Mouse (Mus musculus): ENCODE results near the gene Notch1. TPM values are rescaled to one million over a fixed set of nuclear protein-coding genes. Genes with fewer than 3 reads are reported as not detected.

The Notch1 gene
- polyA plus RNA-seq, 1 experiment: 16.3 TPM

- Histone ChIP-seq H3K36me3 (ENCODE audit: control insufficient read depth, insufficient read depth) (no peaks in the 10 kb centered on the region), H3K27me3 (ENCODE audit: control insufficient read depth, insufficient read depth, insufficient read length) (no peaks in the 10 kb centered on the region), H3ac (ENCODE audit: control insufficient read depth, insufficient read length) (no peak overlapping the region), H3K4me2 (ENCODE audit: low read depth) (peak overlapping the region; percentile 76), H3K79me2 (ENCODE audit: control insufficient read depth, insufficient read depth) (no peaks in the 10 kb centered on the region), H3K4me3 (no peak overlapping the region)
- no peak for TF ChIP-seq MYOD1 (IDR thresholded peaks at IDR 0.05; ENCODE audit: control insufficient read depth in 1 of 3, insufficient read length in 2 of 3, low read depth in 2 of 3)
Observed at GRCm38 (mm10) chr2:26508661-26509060, 7.8 kb downstream of the Notch1 start.

- H3K4me3 ChIP-seq: no peak overlapping the region
- no peak for TF ChIP-seq USF1 (IDR thresholded peaks at IDR 0.05; ENCODE audit: low read depth)
- TF ChIP-seq MYOD1 (IDR thresholded peaks at IDR 0.05; ENCODE audit: control insufficient read depth in 1 of 3, insufficient read length in 2 of 3, low read depth in 2 of 3): no peak
- TF ChIP-seq MYOG (IDR thresholded peaks at IDR 0.05; ENCODE audit: control insufficient read depth in 1 of 3, insufficient read depth in 1 of 3, insufficient read length in 2 of 3, low read depth in 2 of 3): no peak
- TF ChIP-seq REST (IDR thresholded peaks at IDR 0.05; ENCODE audit: insufficient read depth, insufficient read length): no peak
- no peak for TF ChIP-seq CEBPB (IDR thresholded peaks at IDR 0.05; ENCODE audit: insufficient read depth, poor library complexity, severe bottlenecking)
- TF ChIP-seq SRF (IDR thresholded peaks at IDR 0.05; ENCODE audit: control insufficient read depth, insufficient read length, low read depth): no peak
- no peak for TF ChIP-seq POLR2AphosphoS2 (IDR thresholded peaks at IDR 0.05; ENCODE audit: insufficient read length, low read depth)
- no peak for TF ChIP-seq TCF3 (IDR thresholded peaks at IDR 0.05; ENCODE audit: insufficient read length, low read depth)
- TF ChIP-seq TCF12 (IDR thresholded peaks at IDR 0.05; ENCODE audit: insufficient read depth, poor library complexity, severe bottlenecking): no peak
- no peak for TF ChIP-seq POLR2A (IDR thresholded peaks at IDR 0.05; ENCODE audit: insufficient read length, low read depth)
- TF ChIP-seq MAX (IDR thresholded peaks at IDR 0.05; ENCODE audit: low read depth): no peak
- no peak for TF ChIP-seq E2F4 (IDR thresholded peaks at IDR 0.05; ENCODE audit: insufficient read depth)
- peak overlapping the region; percentile 76 for H3K4me2 ChIP-seq (ENCODE audit: low read depth)
- no peak overlapping the region for H3ac ChIP-seq (ENCODE audit: control insufficient read depth, insufficient read length)
- peaks cover 3% of the 10 kb centered on the region for H3K79me2 ChIP-seq (ENCODE audit: control insufficient read depth, insufficient read depth)
- no peaks in the 10 kb centered on the region for H3K36me3 ChIP-seq (ENCODE audit: control insufficient read depth, insufficient read depth)
- no peaks in the 10 kb centered on the region for H3K27me3 ChIP-seq (ENCODE audit: control insufficient read depth, insufficient read depth, insufficient read length)
Observed at GRCm38 (mm10) chr2:26507961-26508391, 8.5 kb downstream of the Notch1 start.

GRCm38 (mm10) chr2:26507481-26507886, 9.0 kb downstream of the Notch1 start:
- TF ChIP-seq E2F4 (IDR thresholded peaks at IDR 0.05; ENCODE audit: insufficient read depth) (no peak), MAX (IDR thresholded peaks at IDR 0.05; ENCODE audit: low read depth) (no peak), POLR2A (IDR thresholded peaks at IDR 0.05; ENCODE audit: insufficient read length, low read depth) (peak; percentile 30), POLR2AphosphoS2 (IDR thresholded peaks at IDR 0.05; ENCODE audit: insufficient read length, low read depth) (no peak)
- peaks cover 8% of the 10 kb centered on the region for H3K79me2 ChIP-seq (ENCODE audit: control insufficient read depth, insufficient read depth)
- H3K4me3 ChIP-seq: no peak overlapping the region
- H3K4me2 ChIP-seq (ENCODE audit: low read depth): peak overlapping the region; percentile 76
- no peaks in the 10 kb centered on the region for H3K36me3 ChIP-seq (ENCODE audit: control insufficient read depth, insufficient read depth)
- no peak overlapping the region for H3ac ChIP-seq (ENCODE audit: control insufficient read depth, insufficient read length)
- H3K27me3 ChIP-seq (ENCODE audit: control insufficient read depth, insufficient read depth, insufficient read length): no peaks in the 10 kb centered on the region

- TF ChIP-seq SRF (IDR thresholded peaks at IDR 0.05; ENCODE audit: control insufficient read depth, insufficient read length, low read depth) (no peak), REST (IDR thresholded peaks at IDR 0.05; ENCODE audit: insufficient read depth, insufficient read length) (no peak), MYOG (IDR thresholded peaks at IDR 0.05; ENCODE audit: control insufficient read depth in 1 of 3, insufficient read depth in 1 of 3, insufficient read length in 2 of 3, low read depth in 2 of 3) (no peak), MAX (IDR thresholded peaks at IDR 0.05; ENCODE audit: low read depth) (no peak), CEBPB (IDR thresholded peaks at IDR 0.05; ENCODE audit: insufficient read depth, poor library complexity, severe bottlenecking) (no peak), TCF3 (IDR thresholded peaks at IDR 0.05; ENCODE audit: insufficient read length, low read depth) (no peak), MYOD1 (IDR thresholded peaks at IDR 0.05; ENCODE audit: control insufficient read depth in 1 of 3, insufficient read length in 2 of 3, low read depth in 2 of 3) (no peak), TCF12 (IDR thresholded peaks at IDR 0.05; ENCODE audit: insufficient read depth, poor library complexity, severe bottlenecking) (no peak), POLR2AphosphoS2 (IDR thresholded peaks at IDR 0.05; ENCODE audit: insufficient read length, low read depth) (no peak), USF1 (IDR thresholded peaks at IDR 0.05; ENCODE audit: low read depth) (no peak), POLR2A (IDR thresholded peaks at IDR 0.05; ENCODE audit: insufficient read length, low read depth) (no peak), E2F4 (IDR thresholded peaks at IDR 0.05; ENCODE audit: insufficient read depth) (no peak)
- no peaks in the 10 kb centered on the region for H3K27me3 ChIP-seq (ENCODE audit: control insufficient read depth, insufficient read depth, insufficient read length)
- no peaks in the 10 kb centered on the region for H3K36me3 ChIP-seq (ENCODE audit: control insufficient read depth, insufficient read depth)
- peak overlapping the region; percentile 76 for H3K4me2 ChIP-seq (ENCODE audit: low read depth)
- peaks cover 12% of the 10 kb centered on the region for H3K79me2 ChIP-seq (ENCODE audit: control insufficient read depth, insufficient read depth)
- H3K4me3 ChIP-seq: no peak overlapping the region
- no peak overlapping the region for H3ac ChIP-seq (ENCODE audit: control insufficient read depth, insufficient read length)
Observed at GRCm38 (mm10) chr2:26506746-26507280, 9.7 kb downstream of the Notch1 start.

DNA sequence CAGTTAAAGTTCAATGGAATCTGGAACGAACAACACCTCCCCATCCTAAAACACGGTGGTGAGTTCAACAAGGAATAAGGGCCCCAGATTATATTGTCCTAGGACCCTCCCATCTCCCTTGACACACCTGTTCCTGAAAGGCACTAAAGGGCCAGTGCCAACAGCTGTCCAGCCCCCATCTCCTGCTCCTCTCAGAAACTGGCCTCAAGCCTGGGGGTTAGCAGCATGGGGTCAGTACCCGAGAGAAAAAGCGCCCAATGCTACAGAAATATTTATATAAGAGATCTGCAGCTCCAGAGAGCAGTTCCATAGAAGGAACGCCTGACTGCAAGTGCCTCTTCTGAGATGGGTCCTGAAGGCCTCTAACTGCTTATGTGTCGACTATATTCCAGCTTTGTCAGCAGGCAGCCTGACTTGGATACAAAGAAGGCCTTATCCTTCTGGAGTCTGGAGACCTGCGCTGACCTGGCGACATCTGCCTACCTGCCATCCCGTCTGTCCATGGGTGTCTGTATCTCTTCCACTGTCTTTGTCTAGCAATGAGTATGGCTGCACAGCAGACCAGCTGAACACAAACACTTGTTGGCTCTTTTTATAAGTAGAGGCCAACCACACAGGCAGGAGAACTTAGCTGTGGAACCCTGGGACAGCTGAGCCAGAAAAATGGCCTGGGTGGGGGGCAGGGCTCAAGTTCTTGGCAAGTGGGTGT, 11.5 kb downstream of the Notch1 start:
- Histone ChIP-seq H3K4me3 (no peak overlapping the region), H3K27me3 (ENCODE audit: control insufficient read depth, insufficient read depth, insufficient read length) (no peaks in the 10 kb centered on the region), H3K4me2 (ENCODE audit: low read depth) (peak overlapping the region; percentile 83), H3K79me2 (ENCODE audit: control insufficient read depth, insufficient read depth) (peaks cover 30% of the 10 kb centered on the region), H3ac (ENCODE audit: control insufficient read depth, insufficient read length) (no peak overlapping the region), H3K36me3 (ENCODE audit: control insufficient read depth, insufficient read depth) (no peaks in the 10 kb centered on the region)
- TF ChIP-seq USF1 (IDR thresholded peaks at IDR 0.05; ENCODE audit: low read depth): no peak
- peak in 2 of 3 experiments; percentile 43 to 57 for TF ChIP-seq MYOG (IDR thresholded peaks at IDR 0.05; ENCODE audit: control insufficient read depth in 1 of 3, insufficient read depth in 1 of 3, insufficient read length in 2 of 3, low read depth in 2 of 3)
- TF ChIP-seq MYOD1 (IDR thresholded peaks at IDR 0.05; ENCODE audit: control insufficient read depth in 1 of 3, insufficient read length in 2 of 3, low read depth in 2 of 3): peak in 2 of 3 experiments; percentile 15 to 29
- TF ChIP-seq SRF (IDR thresholded peaks at IDR 0.05; ENCODE audit: control insufficient read depth, insufficient read length, low read depth): no peak
- TF ChIP-seq MAX (IDR thresholded peaks at IDR 0.05; ENCODE audit: low read depth): no peak
- no peak for TF ChIP-seq REST (IDR thresholded peaks at IDR 0.05; ENCODE audit: insufficient read depth, insufficient read length)
